ENCODE assay signal across 10 mouse cellular contexts in the genomic region with DNA sequence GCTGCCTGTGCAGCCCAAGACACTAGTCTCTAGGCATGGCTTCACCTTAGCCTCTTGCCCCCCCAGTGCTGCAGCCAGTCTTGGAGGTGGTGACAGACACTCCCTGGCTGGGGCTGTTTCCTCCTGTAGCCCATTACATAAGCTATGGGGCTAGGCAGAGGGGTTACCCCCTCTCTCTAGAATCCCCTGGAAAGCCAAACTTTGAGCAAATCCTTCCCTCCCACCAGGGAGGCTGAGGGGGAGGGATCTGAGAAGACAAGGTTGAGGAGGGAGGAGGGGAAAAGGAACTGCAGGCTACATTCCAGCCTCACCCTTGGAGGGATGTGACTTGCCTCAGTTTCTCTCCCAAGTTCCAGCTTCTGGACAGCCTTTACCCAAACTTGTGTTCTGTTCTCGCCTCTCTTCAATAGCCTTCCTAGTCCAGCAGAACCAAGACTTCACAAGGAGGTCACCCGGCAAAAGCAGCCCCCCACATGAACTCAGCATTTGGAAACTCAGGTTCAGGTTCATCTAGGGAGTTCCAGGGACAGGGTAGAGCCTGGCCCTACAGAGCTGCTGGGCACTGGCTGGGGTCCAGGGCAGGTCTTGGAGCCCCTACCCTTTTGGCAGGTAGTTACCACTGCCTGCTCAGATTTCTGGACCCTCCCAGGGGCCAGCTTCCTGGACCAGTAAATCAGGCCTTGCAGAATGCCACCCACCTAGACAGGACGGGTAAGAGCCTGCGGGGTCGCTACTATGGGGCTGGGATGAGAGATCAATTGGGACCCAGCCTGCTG. TPM values are rescaled to one million over a fixed set of nuclear protein-coding genes. Genes with fewer than 3 reads are reported as not detected.
DNase-seq lines count a peak whose midpoint lies in the region; ATAC-seq and TF ChIP-seq lines count a peak whose summit lies in the region.
"Had no signal": no experiment of that assay in that cellular context is flagged by ENCODE, and none has a peak within 500 bp of the region (broad histone marks: within the 10 kb centered on the region; RNA-seq: fewer than 3 reads in every experiment).

No protein-coding gene starts in this region.

- H3K4me3 ChIP-seq in heart, embryonic 12.5 days: no peak overlapping the region
- peak overlapping the region; percentile 43 for H3K4me3 ChIP-seq in hindbrain, embryonic 12.5 days
- H3K4me3 ChIP-seq in midbrain, embryonic 14.5 days (replicated peaks; ENCODE audit: low read depth, low read length): peak overlapping the region; percentile 49
- no peak overlapping the region for H3K4me3 ChIP-seq in lung, adult 2 months (replicated peaks; ENCODE audit: extremely low read depth, low read depth, low read length)

- peaks cover 81% of the 10 kb centered on the region for H3K27me3 ChIP-seq in heart, embryonic 12.5 days (replicated peaks)
- peaks cover 58% of the 10 kb centered on the region for H3K27me3 ChIP-seq in hindbrain, embryonic 12.5 days
- H3K27me3 ChIP-seq in midbrain, embryonic 14.5 days (ENCODE audit: control insufficient read depth, insufficient read depth, low read length): no peaks in the 10 kb centered on the region

- H3K9me3 ChIP-seq in heart, embryonic 12.5 days (replicated peaks): no peaks in the 10 kb centered on the region
- no peaks in the 10 kb centered on the region for H3K9me3 ChIP-seq in hindbrain, embryonic 12.5 days (replicated peaks)
- no peaks in the 10 kb centered on the region for H3K9me3 ChIP-seq in midbrain, embryonic 14.5 days (ENCODE audit: control insufficient read depth, low read length)

- DNase-seq in heart, adult 9 months (ENCODE audit: low spot score in 2 of 2): no peak
- peak; percentile 63 to 65 for DNase-seq in cerebellum, postnatal 14 days
- no peak for DNase-seq in midbrain, embryonic 14.5 days
- DNase-seq in retina, embryonic 14.5 days (ENCODE audit: low spot score): no peak
- DNase-seq in natural killer cell, adult 2 months (ENCODE audit: low spot score in 2 of 2): no peak
- no peak for DNase-seq in lung, adult 2 months
- DNase-seq: kidney, adult 18-20 months had no signal

- no peaks in the 10 kb centered on the region for H3K36me3 ChIP-seq in heart, embryonic 12.5 days
- no peaks in the 10 kb centered on the region for H3K36me3 ChIP-seq in hindbrain, embryonic 12.5 days
- no peaks in the 10 kb centered on the region; the same call in 1 of the 2 replicates for H3K36me3 ChIP-seq in midbrain, embryonic 14.5 days (ENCODE audit: control insufficient read depth, insufficient read depth, low read length)

- 0 out of 2 replicates have a peak, but pooled peaks have one; percentile 27 for ATAC-seq in heart, embryonic 12.5 days (ENCODE audit: insufficient number of reproducible peaks, low FRiP score)
- ATAC-seq in hindbrain, embryonic 12.5 days (ENCODE audit: low FRiP score): peak; percentile 26
- ATAC-seq in midbrain, embryonic 14.5 days (ENCODE audit: low FRiP score, low TSS enrichment): peak; percentile 13

- H3K9ac ChIP-seq in heart, embryonic 12.5 days: no peak overlapping the region
- peak overlapping the region; percentile 63 for H3K9ac ChIP-seq in hindbrain, embryonic 12.5 days
- H3K9ac ChIP-seq in midbrain, embryonic 14.5 days (replicated peaks; ENCODE audit: low read length): peak overlapping the region; percentile 74
- H3K9ac ChIP-seq: liver, embryonic 14.5 days had no signal

- TF ChIP-seq POLR2A in lung, adult 2 months (IDR thresholded peaks at IDR 0.05; ENCODE audit: borderline replicate concordance, extremely low read depth, low read depth, low read length): no peak

- WGBS in heart, embryonic 12.5 days: 13% methylated on average over 5 of the region's 5 CpGs
- 8% methylated on average over 5 of the region's 5 CpGs for WGBS in hindbrain, embryonic 12.5 days
- WGBS in midbrain, embryonic 14.5 days: 13% methylated on average over 5 of the region's 5 CpGs
- 9% methylated on average over 5 of the region's 5 CpGs for WGBS in lung, adult 2 months

- H3K4me2 ChIP-seq in heart, embryonic 12.5 days: 0 out of 2 replicates have a peak overlapping the region, but pooled peaks have one; percentile 54
- peak overlapping the region; percentile 57 for H3K4me2 ChIP-seq in hindbrain, embryonic 12.5 days (replicated peaks)
- peak overlapping the region; percentile 75 for H3K4me2 ChIP-seq in midbrain, embryonic 14.5 days (ENCODE audit: low read length)

- no peak for TF ChIP-seq CTCF in lung, adult 2 months (IDR thresholded peaks at IDR 0.05; ENCODE audit: insufficient read depth, low read length)

- no peak overlapping the region for H3K27ac ChIP-seq in heart, embryonic 12.5 days (ENCODE audit: poor library complexity, severe bottlenecking)
- peak overlapping the region; percentile 71 for H3K27ac ChIP-seq in hindbrain, embryonic 12.5 days
- peak overlapping the region; percentile 82 for H3K27ac ChIP-seq in midbrain, embryonic 14.5 days (replicated peaks; ENCODE audit: low read depth, low read length)
- H3K27ac ChIP-seq: liver, embryonic 14.5 days had no signal

- peaks cover 17% of the 10 kb centered on the region for H3K4me1 ChIP-seq in heart, embryonic 12.5 days (replicated peaks)
- H3K4me1 ChIP-seq in hindbrain, embryonic 12.5 days: peaks cover 44% of the 10 kb centered on the region
- H3K4me1 ChIP-seq in midbrain, embryonic 14.5 days (ENCODE audit: control insufficient read depth, insufficient read depth, low read length): peaks cover 37% of the 10 kb centered on the region
- H3K4me1 ChIP-seq in lung, adult 2 months (ENCODE audit: control insufficient read depth, insufficient read depth, low read length): no peaks in the 10 kb centered on the region

RNA-seq across cellular contexts. Expression of a gene that starts 1.0 kb away (rescaled TPM):
- 0.18 and 0.20 TPM in 2 replicates for polyA plus RNA-seq in heart, embryonic 12.5 days (2016; fragmentation: Nextera tagmentation; extraction: Ambion mirVana)
- polyA plus RNA-seq in hindbrain, embryonic 12.5 days (2016; fragmentation: Nextera tagmentation; extraction: Ambion mirVana): 83.8 and 88.4 TPM in 2 replicates
- 36.9 and 65.3 TPM in 2 replicates for polyA plus RNA-seq in midbrain, embryonic 14.5 days (2014; fragmentation: Nextera tagmentation; extraction: Ambion mirVana)
- polyA plus RNA-seq in lung, adult 2 months (2012; rRNA removed): 0.07 and 0.11 TPM in 2 replicates

RNA-seq across cellular contexts. Expression of a gene that starts 36.0 kb away (rescaled TPM):
- 1.3 TPM in 2 replicates for polyA plus RNA-seq in heart, embryonic 12.5 days (2016; fragmentation: Nextera tagmentation; extraction: Ambion mirVana)
- polyA plus RNA-seq in hindbrain, embryonic 12.5 days (2016; fragmentation: Nextera tagmentation; extraction: Ambion mirVana): 1.5 and 1.8 TPM in 2 replicates
- 1.1 and 1.3 TPM in 2 replicates for polyA plus RNA-seq in midbrain, embryonic 14.5 days (2014; fragmentation: Nextera tagmentation; extraction: Ambion mirVana)
- polyA plus RNA-seq in lung, adult 2 months (2012; rRNA removed): 2.4 and 3.5 TPM in 2 replicates

Comparison
In these comparisons a context has a peak if more than half of its experiments do, and no peak if none do; other contexts are left out.
1. H3K4me3 ChIP-seq: peak in hindbrain, embryonic 12.5 days (single experiment) and midbrain, embryonic 14.5 days (single experiment); none in heart, embryonic 12.5 days (single experiment) and lung, adult 2 months (single experiment).
2. DNase-seq: peak in cerebellum, postnatal 14 days (2 of 2); none in heart, adult 9 months (0 of 2), midbrain, embryonic 14.5 days (single experiment), retina, embryonic 14.5 days (single experiment), natural killer cell, adult 2 months (0 of 2) and lung, adult 2 months (single experiment).
3. RNA of a gene that starts 1.0 kb away (polyA plus RNA-seq): 83.8 to 88.4 TPM in hindbrain, embryonic 12.5 days and 36.9 to 65.3 TPM in midbrain, embryonic 14.5 days; 0.18 to 0.20 TPM in heart, embryonic 12.5 days and 0.07 to 0.11 TPM in lung, adult 2 months; every median in the first group is over 10 times any median in the second.
4. Peak in every context shown above with its lines, with median percentiles within 50 percentile points of each other: ATAC-seq and H3K4me2 ChIP-seq.